Mouse (Mus musculus) intestine, embryonic 15.5 days (tissue): ENCODE measurements around the gene Dhx37. TPM values are rescaled to one million over a fixed set of nuclear protein-coding genes. Genes with fewer than 3 reads are reported as not detected.

Experiments used
- ATAC-seq: fragments of 200-750 bp; cut with Nextera tagmentation; 2 replicates; pipeline ENCODE4 v1.8.0; 2017; ENCODE audit warnings: moderate TSS enrichment, moderate library complexity
- H3K27ac ChIP-seq: fragments of 300-500 bp; sonication (generic); 2 replicates; pipeline ENCODE4 v1.5.1; 2015; ENCODE audit warnings: mild to moderate bottlenecking, inconsistent platforms
- H3K27me3 ChIP-seq: fragments of 300-500 bp; sonication (generic); replicated peaks from 2 replicates; pipeline ENCODE4 v1.6.1; 2015; ENCODE audit warnings: inconsistent platforms
- H3K36me3 ChIP-seq: fragments of 300-500 bp; sonication (generic); 2 replicates; pipeline ENCODE4 v1.6.1; 2015; ENCODE audit warnings: inconsistent platforms
- H3K4me1 ChIP-seq: fragments of 300-500 bp; sonication (generic); replicated peaks from 2 replicates; pipeline ENCODE4 v1.6.1; 2015; ENCODE audit warnings: inconsistent platforms
- H3K4me2 ChIP-seq: fragments of 300-500 bp; sonication (generic); replicated peaks from 2 replicates; pipeline ENCODE4 v1.6.1; 2015; ENCODE audit warnings: mild to moderate bottlenecking, inconsistent platforms
- H3K4me3 ChIP-seq: fragments of 300-500 bp; sonication (generic); replicated peaks from 2 replicates; pipeline ENCODE4 v1.5.1; 2015; ENCODE audit warnings: inconsistent platforms
- H3K9ac ChIP-seq: fragments of 300-500 bp; sonication (generic); 2 replicates; pipeline ENCODE4 v1.6.1; 2015; ENCODE audit warnings: inconsistent platforms
- H3K9me3 ChIP-seq: fragments of 300-500 bp; sonication (generic); 2 replicates; pipeline ENCODE4 v1.6.1; 2016; ENCODE audit warnings: inconsistent platforms
- WGBS: fragments of 180-500 bp; shearing (Covaris S2); methylation state at CpG from one replicate; pipeline ENCODE4 v1.1.7; 2015; 5-methylcytosine and 5-hydroxymethylcytosine counted together
- polyA plus RNA-seq: library from polyadenylated mRNA; unstranded; fragments of >200 nt; fragmentation: Nextera tagmentation; extraction: Ambion mirVana; gene quantifications from 2 replicates; pipeline ENCODE4 v1.2.1, GENCODE M21; 2015

The Dhx37 gene
- polyA plus RNA-seq, result 10.7 and 11.3 TPM in 2 replicates

GRCm38 (mm10) chr5:125433793-125434337 lies at the start of gene Dhx37:
Gene Dhx37 (minus strand): TSS chr5:125434121.
- Histone ChIP-seq H3K4me3 (peak within 1 kb of the TSS; percentile 93), H3K9ac (peak within 1 kb of the TSS; percentile 98), H3K27me3 (no peaks in the 10 kb centered on the region), H3K27ac (peak within 1 kb of the TSS; percentile 71), H3K4me1 (peaks cover 6% of the 10 kb centered on the region; the same call in 1 of the 2 replicates), H3K4me2 (peak within 1 kb of the TSS; percentile 85), H3K36me3 (peaks cover 23% of the 10 kb centered on the region), H3K9me3 (no peaks in the 10 kb centered on the region)
- 0% methylated on average over 46 of the region's 46 CpGs for WGBS
- peak; percentile 95 for ATAC-seq

- 88% methylated on average over 7 of the region's 7 CpGs for WGBS
- Histone ChIP-seq H3K36me3 (peaks cover 24% of the 10 kb centered on the region), H3K4me1 (peaks cover 16% of the 10 kb centered on the region), H3K4me3 (no peak overlapping the region), H3K9ac (no peak overlapping the region), H3K4me2 (no peak overlapping the region), H3K27ac (no peak overlapping the region), H3K27me3 (no peaks in the 10 kb centered on the region), H3K9me3 (no peaks in the 10 kb centered on the region)
- ATAC-seq, result no peak
These were observed 48.6 kb upstream of the Dhx37 start for GRCm38 (mm10) chr5:125482474-125482873.

- Histone ChIP-seq H3K36me3 (peaks cover 20% of the 10 kb centered on the region), H3K4me2 (peak overlapping the region; percentile 28; the same call in 1 of the 2 replicates), H3K4me1 (peaks cover 29% of the 10 kb centered on the region), H3K27me3 (no peaks in the 10 kb centered on the region), H3K4me3 (no peak overlapping the region), H3K9ac (no peak overlapping the region), H3K27ac (no peak overlapping the region), H3K9me3 (no peaks in the 10 kb centered on the region)
- WGBS, result 75% methylated on average over 11 of the region's 11 CpGs
- no peak for ATAC-seq
These were observed 46.7 kb upstream of the Dhx37 start for GRCm38 (mm10) chr5:125480434-125481231.

- Histone ChIP-seq H3K27me3 (no peaks in the 10 kb centered on the region), H3K36me3 (peaks cover 12% of the 10 kb centered on the region), H3K27ac (no peak overlapping the region), H3K9ac (no peak overlapping the region), H3K4me2 (no peak overlapping the region), H3K4me1 (peaks cover 33% of the 10 kb centered on the region), H3K4me3 (no peak overlapping the region), H3K9me3 (no peaks in the 10 kb centered on the region)
- no peak for ATAC-seq
- 86% methylated on average over 3 of the region's 3 CpGs for WGBS
These were observed 45.5 kb upstream of the Dhx37 start for GRCm38 (mm10) chr5:125479376-125479775.

- peaks cover 5% of the 10 kb centered on the region for H3K36me3 ChIP-seq
- no peak overlapping the region for H3K27ac ChIP-seq
- 0 out of 2 replicates have a peak overlapping the region, but pooled peaks have one; percentile 87 for H3K9ac ChIP-seq
- H3K27me3 ChIP-seq, result no peaks in the 10 kb centered on the region
- H3K4me3 ChIP-seq, result peak overlapping the region; percentile 95; the same call in 1 of the 2 replicates
- ATAC-seq, result no peak
- 87% methylated on average over 7 of the region's 7 CpGs for WGBS
- peaks cover 33% of the 10 kb centered on the region for H3K4me1 ChIP-seq
- peak overlapping the region; percentile 85 for H3K4me2 ChIP-seq
- H3K9me3 ChIP-seq, result no peaks in the 10 kb centered on the region
These were observed 44.1 kb upstream of the Dhx37 start for GRCm38 (mm10) chr5:125478037-125478436.

- peaks cover 33% of the 10 kb centered on the region for H3K4me1 ChIP-seq
- peak overlapping the region; percentile 87; the same call in 1 of the 2 replicates for H3K9ac ChIP-seq
- no peak overlapping the region for H3K27ac ChIP-seq
- ATAC-seq, result no peak
- peak overlapping the region; percentile 95 for H3K4me3 ChIP-seq
- peaks cover under 1% of the 10 kb centered on the region; the same call in 1 of the 2 replicates for H3K36me3 ChIP-seq
- H3K4me2 ChIP-seq, result peak overlapping the region; percentile 85
- H3K9me3 ChIP-seq, result no peaks in the 10 kb centered on the region
- H3K27me3 ChIP-seq, result no peaks in the 10 kb centered on the region
- 68% methylated on average over 7 of the region's 7 CpGs for WGBS
These were observed 43.6 kb upstream of the Dhx37 start for GRCm38 (mm10) chr5:125477533-125477932.

GRCm38 (mm10) chr5:125476799-125477198 lies 42.9 kb upstream of the Dhx37 start:
- Histone ChIP-seq H3K4me1 (peaks cover 33% of the 10 kb centered on the region), H3K36me3 (no peaks in the 10 kb centered on the region), H3K4me2 (peak overlapping the region; percentile 85), H3K27ac (peak overlapping the region; percentile 84; the same call in 1 of the 2 replicates), H3K4me3 (peak overlapping the region; percentile 95), H3K9me3 (no peaks in the 10 kb centered on the region), H3K9ac (peak overlapping the region; percentile 87), H3K27me3 (no peaks in the 10 kb centered on the region)
- 54% methylated on average over 7 of the region's 7 CpGs for WGBS
- ATAC-seq, result peak; percentile 49

- peak overlapping the region; percentile 84; the same call in 1 of the 2 replicates for H3K27ac ChIP-seq
- ATAC-seq, result no peak; the same call in 1 of the 2 replicates
- H3K36me3 ChIP-seq, result no peaks in the 10 kb centered on the region
- peak overlapping the region; percentile 95 for H3K4me3 ChIP-seq
- WGBS, result 13% methylated on average over 5 of the region's 5 CpGs
- no peaks in the 10 kb centered on the region for H3K27me3 ChIP-seq
- peak overlapping the region; percentile 87 for H3K9ac ChIP-seq
- peak overlapping the region; percentile 85 for H3K4me2 ChIP-seq
- peaks cover 33% of the 10 kb centered on the region for H3K4me1 ChIP-seq
- no peaks in the 10 kb centered on the region for H3K9me3 ChIP-seq
These were observed 42.3 kb upstream of the Dhx37 start for GRCm38 (mm10) chr5:125476286-125476625.

- Histone ChIP-seq H3K27ac (peak within 1 kb of the TSS; percentile 84), H3K4me2 (peak within 1 kb of the TSS; percentile 85), H3K27me3 (no peaks in the 10 kb centered on the region), H3K36me3 (no peaks in the 10 kb centered on the region), H3K9ac (peak within 1 kb of the TSS; percentile 87), H3K9me3 (no peaks in the 10 kb centered on the region), H3K4me3 (peak within 1 kb of the TSS; percentile 95), H3K4me1 (peaks cover 32% of the 10 kb centered on the region)
- under 1% methylated on average over 60 of the region's 60 CpGs for WGBS
- peak; percentile 93 for ATAC-seq
These were observed 41.8 kb upstream of the Dhx37 start, which contains the start of gene Aacs for GRCm38 (mm10) chr5:125475601-125476285. Gene Aacs (plus strand): TSS chr5:125475814.

GRCm38 (mm10) chr5:125475030-125475429 lies 41.1 kb upstream of the Dhx37 start:
- no peak overlapping the region; the same call in 1 of the 2 replicates for H3K9ac ChIP-seq
- ATAC-seq, result no peak
- WGBS, result 58% methylated on average over 12 of the region's 12 CpGs

GRCm38 (mm10) chr5:125472796-125473475 lies 39.0 kb upstream of the Dhx37 start:
- ATAC-seq, result no peak
- Histone ChIP-seq H3K36me3 (no peaks in the 10 kb centered on the region), H3K4me3 (no peak overlapping the region), H3K9me3 (no peaks in the 10 kb centered on the region), H3K9ac (no peak overlapping the region), H3K27ac (no peak overlapping the region), H3K4me1 (peaks cover 22% of the 10 kb centered on the region), H3K4me2 (no peak overlapping the region), H3K27me3 (no peaks in the 10 kb centered on the region)
- 78% methylated on average over 9 of the region's 9 CpGs for WGBS

More at GRCm38 (mm10) chr5:125475030-125475429, 41.1 kb upstream of the Dhx37 start:
- Histone ChIP-seq H3K27me3 (no peaks in the 10 kb centered on the region), H3K4me2 (peak overlapping the region; percentile 85), H3K4me1 (peaks cover 26% of the 10 kb centered on the region), H3K27ac (no peak overlapping the region), H3K9me3 (no peaks in the 10 kb centered on the region), H3K36me3 (no peaks in the 10 kb centered on the region), H3K4me3 (peak overlapping the region; percentile 95)
